Mouse (Mus musculus) limb, embryonic 12.5 days (tissue): ENCODE data around the gene Galnt6. TPM values are rescaled to one million over a fixed set of nuclear protein-coding genes. Genes with fewer than 3 reads are reported as not detected.

Experiments
- ATAC-seq: fragments of 200-750 bp; cut with Nextera tagmentation; 2 replicates; pipeline ENCODE4 v1.8.0; 2017; ENCODE audit warnings: low read depth, moderate TSS enrichment; ENCODE audit not compliant: insufficient number of reproducible peaks, insufficient read depth, low FRiP score, low TSS enrichment
- H3K27ac ChIP-seq: fragments of 300-500 bp; sonication (generic); 2 replicates; pipeline ENCODE4 v1.5.1; 2016; ENCODE audit warnings: mild to moderate bottlenecking, moderate library complexity
- H3K27me3 ChIP-seq: fragments of 300-500 bp; sonication (generic); 2 replicates; pipeline ENCODE4 v1.6.1; 2016; ENCODE audit warnings: mild to moderate bottlenecking, moderate library complexity
- H3K36me3 ChIP-seq: fragments of 300-500 bp; sonication (generic); 2 replicates; pipeline ENCODE4 v1.6.1; 2016; ENCODE audit warnings: mild to moderate bottlenecking, moderate library complexity
- H3K4me1 ChIP-seq: fragments of 300-500 bp; sonication (generic); replicated peaks from 2 replicates; pipeline ENCODE4 v1.6.1; 2016
- H3K4me2 ChIP-seq: fragments of 300-500 bp; sonication (generic); 2 replicates; pipeline ENCODE4 v1.6.1; 2016; ENCODE audit warnings: mild to moderate bottlenecking, moderate library complexity
- H3K4me3 ChIP-seq: fragments of 300-500 bp; sonication (generic); replicated peaks from 2 replicates; pipeline ENCODE4 v1.5.1; 2016; ENCODE audit warnings: mild to moderate bottlenecking
- H3K9ac ChIP-seq: fragments of 300-500 bp; sonication (generic); replicated peaks from 2 replicates; pipeline ENCODE4 v1.6.1; 2016; ENCODE audit warnings: mild to moderate bottlenecking, moderate library complexity
- H3K9me3 ChIP-seq: fragments of 300-500 bp; sonication (generic); 2 replicates; pipeline ENCODE4 v1.6.1; 2016; ENCODE audit warnings: mild to moderate bottlenecking, moderate library complexity
- WGBS: fragments of 180-500 bp; shearing (Covaris S2); methylation state at CpG from one replicate; pipeline ENCODE4 v1.1.7; 2016; 5-methylcytosine and 5-hydroxymethylcytosine counted together
- polyA plus RNA-seq: library from polyadenylated mRNA; unstranded; fragments of >200 nt; fragmentation: Nextera tagmentation; extraction: Ambion mirVana; gene quantifications from 2 replicates; pipeline ENCODE4 v1.2.1, GENCODE M21; 2016

The Galnt6 gene
- polyA plus RNA-seq, 1 experiment from 2014 or later = 0.20 TPM

- Histone ChIP-seq H3K9me3 (no peaks in the 10 kb centered on the region), H3K36me3 (no peaks in the 10 kb centered on the region), H3K4me2 (no peak overlapping the region), H3K27ac (no peak overlapping the region), H3K4me1 (peaks cover 9% of the 10 kb centered on the region), H3K4me3 (no peak overlapping the region), H3K9ac (no peak overlapping the region), H3K27me3 (peaks cover 23% of the 10 kb centered on the region)
- 73% methylated on average over 10 of the region's 10 CpGs for WGBS
- ATAC-seq = no peak
Observed at GRCm38 (mm10) chr15:100701108-100701507, 28.1 kb downstream of the Galnt6 start.

GRCm38 (mm10) chr15:100700424-100700823 is 28.8 kb downstream of the Galnt6 start:
- peaks cover 9% of the 10 kb centered on the region for H3K4me1 ChIP-seq
- H3K9me3 ChIP-seq = no peaks in the 10 kb centered on the region
- H3K36me3 ChIP-seq = no peaks in the 10 kb centered on the region
- H3K4me3 ChIP-seq = no peak overlapping the region
- H3K27me3 ChIP-seq = peaks cover 23% of the 10 kb centered on the region
- H3K4me2 ChIP-seq = no peak overlapping the region
- no peak for ATAC-seq
- H3K27ac ChIP-seq = no peak overlapping the region
- H3K9ac ChIP-seq = no peak overlapping the region
- 78% methylated on average over 5 of the region's 5 CpGs for WGBS

GRCm38 (mm10) chr15:100699386-100699785 is 29.8 kb downstream of the Galnt6 start:
- H3K9me3 ChIP-seq = no peaks in the 10 kb centered on the region
- no peak overlapping the region for H3K4me3 ChIP-seq
- no peaks in the 10 kb centered on the region for H3K36me3 ChIP-seq
- no peak overlapping the region for H3K27ac ChIP-seq
- ATAC-seq = no peak
- peaks cover 19% of the 10 kb centered on the region for H3K27me3 ChIP-seq
- no peak overlapping the region for H3K4me2 ChIP-seq
- no peak overlapping the region for H3K9ac ChIP-seq
- WGBS = 68% methylated on average over 6 of the region's 6 CpGs
- H3K4me1 ChIP-seq = peaks cover 8% of the 10 kb centered on the region

GRCm38 (mm10) chr15:100698078-100698477 is 31.1 kb downstream of the Galnt6 start:
- WGBS = 79% methylated on average over 10 of the region's 10 CpGs
- no peaks in the 10 kb centered on the region for H3K36me3 ChIP-seq
- peaks cover 6% of the 10 kb centered on the region for H3K27me3 ChIP-seq
- H3K27ac ChIP-seq = no peak overlapping the region
- H3K4me3 ChIP-seq = no peak overlapping the region
- no peaks in the 10 kb centered on the region for H3K4me1 ChIP-seq
- ATAC-seq = no peak
- H3K4me2 ChIP-seq = no peak overlapping the region
- H3K9me3 ChIP-seq = no peaks in the 10 kb centered on the region
- no peak overlapping the region for H3K9ac ChIP-seq

GRCm38 (mm10) chr15:100694406-100694805 is 34.8 kb downstream of the Galnt6 start:
- Histone ChIP-seq H3K4me2 (no peak overlapping the region), H3K9ac (no peak overlapping the region), H3K27ac (no peak overlapping the region), H3K4me1 (no peaks in the 10 kb centered on the region), H3K27me3 (no peaks in the 10 kb centered on the region), H3K36me3 (no peaks in the 10 kb centered on the region), H3K9me3 (peaks cover 12% of the 10 kb centered on the region), H3K4me3 (no peak overlapping the region)
- no peak for ATAC-seq
- WGBS = 93% methylated on average over 9 of the region's 9 CpGs

GRCm38 (mm10) chr15:100691990-100692389 is 37.2 kb downstream of the Galnt6 start:
- Histone ChIP-seq H3K9me3 (peaks cover 12% of the 10 kb centered on the region), H3K4me2 (no peak overlapping the region), H3K36me3 (no peaks in the 10 kb centered on the region), H3K4me3 (no peak overlapping the region), H3K4me1 (peaks cover 7% of the 10 kb centered on the region), H3K27ac (no peak overlapping the region), H3K27me3 (no peaks in the 10 kb centered on the region), H3K9ac (no peak overlapping the region)
- 67% methylated on average over 3 of the region's 3 CpGs for WGBS
- no peak for ATAC-seq

- H3K27ac ChIP-seq = no peak within 1 kb of the TSS
- no peak within 1 kb of the TSS for H3K9ac ChIP-seq
- 82% methylated on average over 8 of the region's 8 CpGs for WGBS
Observed at GRCm38 (mm10) chr15:100687430-100687971, 41.7 kb downstream of the Galnt6 start, which contains the start of gene Cela1. Gene Cela1 (minus strand): TSS chr15:100687921.

GRCm38 (mm10) chr15:100686989-100687388 is 42.2 kb downstream of the Galnt6 start:
- H3K4me1 ChIP-seq = peaks cover 8% of the 10 kb centered on the region
- peaks cover 16% of the 10 kb centered on the region; the same call in 1 of the 2 replicates for H3K27me3 ChIP-seq
- no peak overlapping the region for H3K27ac ChIP-seq
- H3K36me3 ChIP-seq = no peaks in the 10 kb centered on the region
- no peak overlapping the region for H3K9ac ChIP-seq
- WGBS = 59% methylated on average over 12 of the region's 12 CpGs
- no peak for ATAC-seq
- no peak overlapping the region for H3K4me3 ChIP-seq
- peaks cover 12% of the 10 kb centered on the region for H3K9me3 ChIP-seq
- no peak overlapping the region for H3K4me2 ChIP-seq

More at GRCm38 (mm10) chr15:100687430-100687971, 41.7 kb downstream of the Galnt6 start, which contains the start of gene Cela1:
- no peaks in the 10 kb centered on the region for H3K36me3 ChIP-seq
- H3K27me3 ChIP-seq = peaks cover 16% of the 10 kb centered on the region; the same call in 1 of the 2 replicates
- H3K4me1 ChIP-seq = peaks cover 8% of the 10 kb centered on the region
- no peak within 1 kb of the TSS for H3K4me3 ChIP-seq
- ATAC-seq = no peak
- H3K9me3 ChIP-seq = peaks cover 12% of the 10 kb centered on the region
- no peak within 1 kb of the TSS for H3K4me2 ChIP-seq

GRCm38 (mm10) chr15:100686434-100686833 is 42.7 kb downstream of the Galnt6 start:
- 82% methylated on average over 6 of the region's 6 CpGs for WGBS
- peaks cover 12% of the 10 kb centered on the region for H3K9me3 ChIP-seq

GRCm38 (mm10) chr15:100685849-100686248 is 43.3 kb downstream of the Galnt6 start:
- 90% methylated on average over 8 of the region's 8 CpGs for WGBS
- no peak overlapping the region for H3K4me3 ChIP-seq
- H3K27me3 ChIP-seq = peaks cover 16% of the 10 kb centered on the region; the same call in 1 of the 2 replicates
- no peak overlapping the region for H3K4me2 ChIP-seq
- peaks cover 10% of the 10 kb centered on the region for H3K4me1 ChIP-seq
- ATAC-seq = no peak
- no peak overlapping the region for H3K27ac ChIP-seq
- H3K36me3 ChIP-seq = no peaks in the 10 kb centered on the region
- H3K9ac ChIP-seq = no peak overlapping the region
- peaks cover 9% of the 10 kb centered on the region for H3K9me3 ChIP-seq

More at GRCm38 (mm10) chr15:100686434-100686833, 42.7 kb downstream of the Galnt6 start:
- no peak overlapping the region for H3K4me3 ChIP-seq
- no peak overlapping the region for H3K4me2 ChIP-seq
- no peak for ATAC-seq
- H3K9ac ChIP-seq = no peak overlapping the region
- peaks cover 16% of the 10 kb centered on the region; the same call in 1 of the 2 replicates for H3K27me3 ChIP-seq
- no peak overlapping the region for H3K27ac ChIP-seq
- H3K36me3 ChIP-seq = no peaks in the 10 kb centered on the region
- peaks cover 8% of the 10 kb centered on the region for H3K4me1 ChIP-seq

- H3K4me3 ChIP-seq = no peak overlapping the region
- no peaks in the 10 kb centered on the region for H3K36me3 ChIP-seq
- peaks cover 3% of the 10 kb centered on the region for H3K9me3 ChIP-seq
- no peak overlapping the region for H3K27ac ChIP-seq
- H3K27me3 ChIP-seq = peaks cover 16% of the 10 kb centered on the region; the same call in 1 of the 2 replicates
- WGBS = 22% methylated on average over 13 of the region's 13 CpGs
- no peak overlapping the region for H3K4me2 ChIP-seq
- no peak for ATAC-seq
- H3K4me1 ChIP-seq = peaks cover 16% of the 10 kb centered on the region
- no peak overlapping the region for H3K9ac ChIP-seq
Observed at GRCm38 (mm10) chr15:100685255-100685654, 43.9 kb downstream of the Galnt6 start.

- Histone ChIP-seq H3K27me3 (peaks cover 16% of the 10 kb centered on the region; the same call in 1 of the 2 replicates), H3K4me2 (no peak overlapping the region), H3K4me3 (no peak overlapping the region), H3K9ac (no peak overlapping the region), H3K4me1 (peaks cover 16% of the 10 kb centered on the region), H3K36me3 (no peaks in the 10 kb centered on the region), H3K9me3 (no peaks in the 10 kb centered on the region), H3K27ac (no peak overlapping the region)
- WGBS = 66% methylated on average over 10 of the region's 10 CpGs
- no peak for ATAC-seq
Observed at GRCm38 (mm10) chr15:100684450-100684849, 44.7 kb downstream of the Galnt6 start.
